Mouse (Mus musculus) adrenal gland, adult 2 months (tissue): Measurements from ENCODE around the gene Ufd1. TPM values are rescaled to one million over a fixed set of nuclear protein-coding genes. Genes with fewer than 3 reads are reported as not detected.
"Not testable (repeated sequence)": the region's sequence is repeated elsewhere in the genome, so short reads cannot be mapped to it uniquely, and the experiment has no call there.

ENCODE experiments used
- DNase-seq: peaks from one replicate; pipeline ENCODE4 v3.0.0; 2021
- polyA plus RNA-seq: library from polyadenylated mRNA; depleted of rRNA; stranded (reverse); fragments of >200 nt; gene quantifications from 2 replicates; pipeline ENCODE4 v1.2.3, GENCODE M21; 2012
- total RNA-seq, 2 experiments: library from RNA; stranded (reverse); gene quantifications; 2 replicates each; pipeline ENCODE4 v1.2.3; 2021

Gene Ufd1
- total and polyA plus RNA-seq, 3 experiments = 27.1 to 115 (median 102) TPM

GRCm38 (mm10) chr16:18809001-18809400 lies 2.6 kb upstream of the Ufd1 start:
- peak; percentile 66 for DNase-seq

GRCm38 (mm10) chr16:18811032-18811431 lies 547 bp upstream of the Ufd1 start:
- DNase-seq = no peak

- no peak for DNase-seq
These were observed 869 bp downstream of the Ufd1 start for GRCm38 (mm10) chr16:18812385-18812910.

- DNase-seq = no peak
These were observed 10.8 kb downstream of the Ufd1 start for GRCm38 (mm10) chr16:18822356-18822755.

- no peak for DNase-seq
These were observed 11.3 kb downstream of the Ufd1 start for GRCm38 (mm10) chr16:18822925-18823324.

- no peak for DNase-seq
These were observed 17.1 kb downstream of the Ufd1 start for GRCm38 (mm10) chr16:18828630-18829029.

GRCm38 (mm10) chr16:18829102-18829501 lies 17.5 kb downstream of the Ufd1 start:
- DNase-seq = no peak

- no peak for DNase-seq
These were observed 21.9 kb downstream of the Ufd1 start for GRCm38 (mm10) chr16:18833486-18833885.

- no peak for DNase-seq
These were observed 24.5 kb downstream of the Ufd1 start for GRCm38 (mm10) chr16:18836073-18836467.

- peak; percentile 95 for DNase-seq
These were observed 25.1 kb downstream of the Ufd1 start, which contains the start of the genes 2510002D24Rik and Gm28539 for GRCm38 (mm10) chr16:18836468-18837208. Gene 2510002D24Rik, plus strand, starts transcription at chr16:18836578. Gene Gm28539, plus strand, starts transcription at chr16:18836584.

GRCm38 (mm10) chr16:18838346-18838745 lies 26.8 kb downstream of the Ufd1 start:
- no peak for DNase-seq

GRCm38 (mm10) chr16:18846301-18846820 lies 34.8 kb downstream of the Ufd1 start:
- DNase-seq = no peak

- not testable (repeated sequence) for DNase-seq
These were observed 38.1 kb downstream of the Ufd1 start for GRCm38 (mm10) chr16:18849521-18850190.

- DNase-seq = peak; percentile 48
These were observed 47.0 kb downstream of the Ufd1 start for GRCm38 (mm10) chr16:18858551-18858950.

GRCm38 (mm10) chr16:18860186-18860585 lies 48.6 kb downstream of the Ufd1 start:
- DNase-seq = peak; percentile 88

GRCm38 (mm10) chr16:18870495-18870894 lies 58.9 kb downstream of the Ufd1 start:
- not testable (repeated sequence) for DNase-seq

GRCm38 (mm10) chr16:18876091-18876441 lies 64.5 kb downstream of the Ufd1 start:
- no peak for DNase-seq

- DNase-seq = peak; percentile 98
These were observed 65.1 kb downstream of the Ufd1 start, which contains the start of the genes Mrpl40 and Hira for GRCm38 (mm10) chr16:18876442-18877308. Gene Mrpl40, minus strand, starts transcription at chr16:18876862. Gene Hira, plus strand, starts transcription at chr16:18877037.

GRCm38 (mm10) chr16:18877386-18878090 lies 66.0 kb downstream of the Ufd1 start:
- peak; percentile 74 for DNase-seq

- no peak for DNase-seq
These were observed 66.6 kb downstream of the Ufd1 start for GRCm38 (mm10) chr16:18878091-18878720.

- DNase-seq = no peak
These were observed 72.5 kb downstream of the Ufd1 start for GRCm38 (mm10) chr16:18884044-18884443.
